Mouse (Mus musculus) kidney, embryonic 14.5 days (tissue): Measurements from ENCODE around the gene Pctp. TPM values are rescaled to one million over a fixed set of nuclear protein-coding genes. Genes with fewer than 3 reads are reported as not detected.

Source experiments
- ATAC-seq: fragments of 200-750 bp; cut with Nextera tagmentation; 2 replicates; pipeline ENCODE4 v1.8.0; 2017; ENCODE audit warnings: moderate number of reproducible peaks, mild to moderate bottlenecking, moderate TSS enrichment, moderate library complexity; ENCODE audit not compliant: low FRiP score, low TSS enrichment
- H3K27ac ChIP-seq: fragments of 300-500 bp; sonication (generic); 2 replicates; pipeline ENCODE4 v1.5.1; 2014; ENCODE audit warnings: low read depth, mild to moderate bottlenecking, low read length, moderate library complexity, mixed read lengths
- H3K27me3 ChIP-seq: fragments of 300-500 bp; sonication (generic); 2 replicates; pipeline ENCODE4 v1.6.1; 2014; ENCODE audit warnings: mild to moderate bottlenecking, low read length; ENCODE audit not compliant: control insufficient read depth, insufficient read depth
- H3K36me3 ChIP-seq: fragments of 300-500 bp; sonication (generic); 2 replicates; pipeline ENCODE4 v1.6.1; 2014; ENCODE audit warnings: low read length, mixed read lengths; ENCODE audit not compliant: control insufficient read depth, insufficient read depth
- H3K4me1 ChIP-seq: fragments of 300-500 bp; sonication (generic); 2 replicates; pipeline ENCODE4 v1.6.1; 2014; ENCODE audit warnings: low read length, mixed read lengths; ENCODE audit not compliant: control insufficient read depth, insufficient read depth
- H3K4me2 ChIP-seq: fragments of 300-500 bp; sonication (generic); replicated peaks from 2 replicates; pipeline ENCODE4 v1.6.1; 2014; ENCODE audit warnings: low read depth, mild to moderate bottlenecking, low read length
- H3K4me3 ChIP-seq: fragments of 300-500 bp; sonication (generic); 2 replicates; pipeline ENCODE4 v1.5.1; 2014; ENCODE audit warnings: mild to moderate bottlenecking, low read length
- H3K9ac ChIP-seq: fragments of 300-500 bp; sonication (generic); 2 replicates; pipeline ENCODE4 v1.6.1; 2014; ENCODE audit warnings: low read depth, mild to moderate bottlenecking, low read length, moderate library complexity
- H3K9me3 ChIP-seq: fragments of 300-500 bp; sonication (generic); 2 replicates; pipeline ENCODE4 v1.6.1; 2016; ENCODE audit warnings: low read length; ENCODE audit not compliant: control insufficient read depth
- WGBS: fragments of 180-500 bp; shearing (Covaris S2); extraction: QIAGEN DNeasy Blood & Tissue Kit; methylation state at CpG from one replicate; pipeline ENCODE4 v1.1.7; 2014; 5-methylcytosine and 5-hydroxymethylcytosine counted together
- polyA plus RNA-seq: library from polyadenylated mRNA; unstranded; fragments of >200 nt; fragmentation: Nextera tagmentation; extraction: Ambion mirVana; gene quantifications from 2 replicates; pipeline ENCODE4 v1.2.1, GENCODE M21; 2014

Pctp gene
- polyA plus RNA-seq, 1 experiment from 2014 or later: 9.8 TPM

DNA sequence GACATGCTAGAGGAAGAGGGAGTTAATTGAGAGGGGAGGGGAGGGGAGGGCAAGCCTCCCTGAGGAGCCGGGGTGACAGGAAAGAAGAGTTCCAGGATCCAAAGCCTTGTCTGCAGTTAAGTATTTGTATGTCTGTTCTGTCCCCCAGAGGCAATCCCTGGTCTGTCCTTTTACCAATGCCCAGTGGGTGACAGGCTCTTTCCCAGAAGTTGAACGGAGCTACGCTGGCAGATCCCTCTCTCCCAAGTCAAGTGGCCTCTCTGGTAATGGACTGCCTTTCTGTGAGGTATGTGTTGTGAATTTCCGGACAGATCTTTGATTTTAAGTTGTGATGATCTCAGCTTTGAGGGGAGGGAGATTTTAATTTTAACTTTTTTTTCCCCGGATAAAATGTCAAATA lies 30.7 kb upstream of the Pctp start:
- Histone ChIP-seq H3K4me3 (peak overlapping the region; percentile 14), H3K9ac (0 out of 2 replicates have a peak overlapping the region, but pooled peaks have one; percentile 23), H3K9me3 (peaks cover 5% of the 10 kb centered on the region; the same call in 1 of the 2 replicates)

GRCm38 (mm10) chr11:90032807-90033206 lies 30.1 kb upstream of the Pctp start:
- peaks cover 18% of the 10 kb centered on the region for H3K4me1 ChIP-seq
- 11% methylated on average over 8 of the region's 8 CpGs for WGBS
- H3K27me3 ChIP-seq: no peaks in the 10 kb centered on the region
- ATAC-seq: no peak
- H3K9ac ChIP-seq: peak overlapping the region; percentile 40; the same call in 1 of the 2 replicates
- H3K36me3 ChIP-seq: 0 out of 2 replicates have a peak, but pooled peaks cover 3% of the 10 kb centered on the region
- H3K4me2 ChIP-seq: peak overlapping the region; percentile 43
- peaks cover 5% of the 10 kb centered on the region; the same call in 1 of the 2 replicates for H3K9me3 ChIP-seq
- H3K27ac ChIP-seq: no peak overlapping the region
- peak overlapping the region; percentile 14 for H3K4me3 ChIP-seq

More for the DNA sequence above, 30.7 kb upstream of the Pctp start:
- H3K4me1 ChIP-seq: peaks cover 18% of the 10 kb centered on the region
- H3K36me3 ChIP-seq: 0 out of 2 replicates have a peak, but pooled peaks cover 3% of the 10 kb centered on the region
- no peak overlapping the region for H3K27ac ChIP-seq
- ATAC-seq: no peak
- no peaks in the 10 kb centered on the region for H3K27me3 ChIP-seq
- 45% methylated on average over 5 of the region's 5 CpGs for WGBS
- H3K4me2 ChIP-seq: peak overlapping the region; percentile 43

DNA sequence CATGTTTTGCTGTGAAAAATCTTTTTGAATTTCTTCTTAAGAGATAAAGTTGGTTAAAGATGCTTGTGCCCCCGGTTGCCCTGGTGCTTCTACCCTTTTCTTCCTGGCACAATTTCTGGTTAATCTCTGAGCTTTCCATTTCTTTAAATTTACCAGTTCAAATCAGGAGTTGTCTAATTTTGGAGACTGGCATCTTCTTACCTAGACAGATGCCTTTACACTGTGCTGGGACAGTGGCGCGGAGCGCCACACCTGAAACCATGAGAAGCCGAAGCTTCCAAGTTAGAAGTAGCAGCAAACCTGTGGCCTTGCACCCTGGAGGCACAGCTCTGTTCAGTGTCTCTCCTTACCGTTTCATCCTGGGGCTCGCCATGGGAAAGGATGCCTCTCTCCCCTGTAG lies 28.4 kb upstream of the Pctp start:
- Histone ChIP-seq H3K27ac (no peak overlapping the region), H3K9ac (peak overlapping the region; percentile 56), H3K4me3 (peak overlapping the region; percentile 40), H3K4me2 (peak overlapping the region; percentile 54), H3K36me3 (no peaks in the 10 kb centered on the region), H3K27me3 (no peaks in the 10 kb centered on the region), H3K4me1 (peaks cover 22% of the 10 kb centered on the region), H3K9me3 (no peaks in the 10 kb centered on the region)
- ATAC-seq: no peak
- 19% methylated on average over 7 of the region's 7 CpGs for WGBS

GRCm38 (mm10) chr11:90030557-90030956 lies 27.9 kb upstream of the Pctp start:
- Histone ChIP-seq H3K9me3 (no peaks in the 10 kb centered on the region), H3K27ac (no peak overlapping the region), H3K4me3 (peak overlapping the region; percentile 40), H3K27me3 (no peaks in the 10 kb centered on the region), H3K9ac (peak overlapping the region; percentile 56; the same call in 1 of the 2 replicates), H3K36me3 (no peaks in the 10 kb centered on the region), H3K4me1 (peaks cover 23% of the 10 kb centered on the region), H3K4me2 (peak overlapping the region; percentile 54)
- ATAC-seq: 0 out of 2 replicates have a peak, but pooled peaks have one; percentile 58
- WGBS: under 1% methylated on average over 15 of the region's 15 CpGs

DNA sequence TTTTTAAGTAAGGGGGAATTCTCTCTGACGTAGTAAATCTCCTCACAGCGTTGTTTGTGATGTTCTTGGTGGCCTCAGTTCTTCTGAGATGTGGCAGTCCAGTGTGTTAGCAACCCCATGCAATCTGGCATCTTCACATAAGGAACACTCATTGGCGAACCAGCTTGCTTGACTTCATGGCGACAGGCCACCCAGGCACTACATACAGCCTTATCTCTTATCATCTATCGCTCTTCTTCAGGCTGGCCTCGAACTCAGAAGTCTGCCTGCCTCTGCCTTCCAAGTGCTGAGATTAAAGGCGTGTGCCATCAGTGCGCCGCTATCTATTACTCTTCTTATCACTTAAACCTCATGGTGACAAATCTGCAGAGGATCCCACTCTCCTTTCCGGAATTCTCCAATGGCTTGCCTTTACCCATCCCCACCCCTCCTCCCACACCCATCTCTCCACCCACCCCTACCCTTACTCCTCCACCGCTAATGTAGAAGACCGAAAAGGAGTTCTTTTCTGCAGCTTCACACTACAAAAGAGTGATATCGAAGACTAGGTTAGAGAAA lies 27.2 kb upstream of the Pctp start, which contains the start of gene Tmem100:
TSS of gene Tmem100 (plus strand) at position 508 of the 558 bp plus-strand sequence.
- Histone ChIP-seq H3K4me3 (peak within 1 kb of the TSS; percentile 40), H3K9ac (peak within 1 kb of the TSS; percentile 56), H3K27ac (no peak within 1 kb of the TSS), H3K4me2 (peak within 1 kb of the TSS; percentile 54), H3K27me3 (no peaks in the 10 kb centered on the region), H3K4me1 (peaks cover 23% of the 10 kb centered on the region), H3K9me3 (no peaks in the 10 kb centered on the region), H3K36me3 (no peaks in the 10 kb centered on the region)
- ATAC-seq: no peak
- 45% methylated on average over 13 of the region's 13 CpGs for WGBS

DNA sequence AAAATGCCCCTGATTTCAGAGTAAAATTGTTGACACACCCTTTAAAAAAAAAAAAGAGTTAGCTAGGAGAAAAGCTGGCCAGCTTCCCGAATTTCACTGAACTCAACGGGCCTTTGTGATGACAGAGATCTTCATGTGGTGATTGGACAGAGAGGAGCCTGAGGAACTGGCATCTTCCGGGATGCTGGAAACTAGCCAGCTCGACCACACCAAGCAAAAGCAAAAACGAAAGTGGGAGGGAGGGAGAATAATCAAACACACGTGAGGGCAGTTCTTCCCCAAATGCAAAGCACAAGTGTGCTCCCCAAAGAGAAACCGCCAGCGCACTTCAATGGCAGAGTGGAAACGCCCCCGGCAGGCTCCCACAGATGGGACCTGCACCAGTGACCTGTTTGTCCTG lies 26.7 kb upstream of the Pctp start:
- WGBS: 30% methylated on average over 10 of the region's 10 CpGs
- no peak overlapping the region for H3K9ac ChIP-seq
- no peaks in the 10 kb centered on the region for H3K36me3 ChIP-seq
- no peaks in the 10 kb centered on the region for H3K27me3 ChIP-seq
- H3K4me2 ChIP-seq: peak overlapping the region; percentile 9; the same call in 1 of the 2 replicates
- H3K4me1 ChIP-seq: peaks cover 23% of the 10 kb centered on the region
- no peak for ATAC-seq
- no peaks in the 10 kb centered on the region for H3K9me3 ChIP-seq
- no peak overlapping the region for H3K4me3 ChIP-seq
- no peak overlapping the region for H3K27ac ChIP-seq

DNA sequence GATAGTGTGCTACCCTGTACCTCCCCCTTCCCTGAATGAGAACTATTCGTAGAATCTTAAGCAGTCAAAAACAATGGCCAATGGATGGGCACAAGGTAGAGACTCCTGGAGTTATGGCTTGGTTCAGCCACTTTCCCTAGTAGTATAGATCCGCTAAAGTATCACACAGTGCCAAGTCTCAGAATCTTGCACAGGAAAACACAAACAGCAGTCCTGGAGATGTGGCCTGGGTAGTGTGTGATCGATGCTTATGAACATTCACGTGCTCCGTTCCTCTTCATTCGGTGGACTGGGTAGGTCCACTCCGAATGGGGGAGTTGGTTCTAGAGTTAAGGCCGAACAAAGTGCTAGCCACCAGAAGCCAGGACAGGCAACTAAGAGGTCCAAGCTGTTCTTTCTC lies 26.1 kb upstream of the Pctp start:
- no peaks in the 10 kb centered on the region for H3K27me3 ChIP-seq
- ATAC-seq: no peak
- no peak overlapping the region for H3K4me2 ChIP-seq
- no peaks in the 10 kb centered on the region for H3K36me3 ChIP-seq
- no peak overlapping the region for H3K9ac ChIP-seq
- H3K27ac ChIP-seq: no peak overlapping the region
- H3K4me3 ChIP-seq: no peak overlapping the region
- peaks cover 23% of the 10 kb centered on the region for H3K4me1 ChIP-seq
- WGBS: 94% methylated on average over 8 of the region's 8 CpGs
- no peaks in the 10 kb centered on the region for H3K9me3 ChIP-seq

GRCm38 (mm10) chr11:90027216-90027615 lies 24.5 kb upstream of the Pctp start:
- H3K9me3 ChIP-seq: no peaks in the 10 kb centered on the region
- no peak overlapping the region for H3K4me2 ChIP-seq
- H3K27ac ChIP-seq: no peak overlapping the region; the same call in 1 of the 2 replicates
- 27% methylated on average over 7 of the region's 7 CpGs for WGBS
- ATAC-seq: no peak
- no peak overlapping the region for H3K9ac ChIP-seq
- H3K4me1 ChIP-seq: peaks cover 12% of the 10 kb centered on the region; the same call in 1 of the 2 replicates
- H3K4me3 ChIP-seq: no peak overlapping the region
- no peaks in the 10 kb centered on the region for H3K36me3 ChIP-seq
- H3K27me3 ChIP-seq: no peaks in the 10 kb centered on the region

DNA sequence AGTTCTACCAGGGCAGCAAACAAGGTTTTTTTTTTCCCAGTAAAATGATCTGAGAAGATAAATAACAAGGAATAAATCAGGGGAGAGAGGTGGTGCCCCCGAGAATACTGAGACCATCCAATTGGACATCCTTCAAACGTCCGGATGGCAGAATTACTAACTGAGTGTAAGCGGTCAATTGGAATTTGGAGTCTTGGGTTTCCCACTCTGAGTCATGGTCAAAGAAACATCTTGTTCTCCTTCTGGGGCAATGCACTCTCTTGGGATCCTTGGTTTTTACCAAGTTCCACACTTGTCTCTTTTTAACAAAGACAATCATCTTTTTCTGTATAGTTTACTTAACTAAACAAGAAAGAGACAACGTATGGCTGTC lies 24.1 kb upstream of the Pctp start:
- Histone ChIP-seq H3K4me1 (peaks cover 12% of the 10 kb centered on the region; the same call in 1 of the 2 replicates), H3K27me3 (no peaks in the 10 kb centered on the region), H3K4me3 (no peak overlapping the region), H3K27ac (no peak overlapping the region), H3K9ac (no peak overlapping the region), H3K4me2 (no peak overlapping the region), H3K36me3 (no peaks in the 10 kb centered on the region), H3K9me3 (no peaks in the 10 kb centered on the region)
- 27% methylated on average over 5 of the region's 5 CpGs for WGBS
- no peak for ATAC-seq
